Mouse (Mus musculus): ENCODE results near the gene Rin2. TPM values are rescaled to one million over a fixed set of nuclear protein-coding genes. Genes with fewer than 3 reads are reported as not detected.

The Rin2 gene
- polyA plus RNA-seq, 1 experiment from 2014 or later: 9.9 TPM

- H3K4me1 ChIP-seq (replicated peaks; ENCODE audit: control insufficient read depth, insufficient read depth, low read length): peaks cover 11% of the 10 kb centered on the region
- no peak overlapping the region for H3K4me3 ChIP-seq (replicated peaks; ENCODE audit: low read length)
- no peak for ATAC-seq
- H3K9ac ChIP-seq (replicated peaks; ENCODE audit: low read depth, low read length): no peak overlapping the region
- no peak overlapping the region for H3K27ac ChIP-seq (ENCODE audit: low read length)
- H3K36me3 ChIP-seq (ENCODE audit: control insufficient read depth, insufficient read depth): no peaks in the 10 kb centered on the region
- H3K4me2 ChIP-seq (ENCODE audit: low read length): no peak overlapping the region
- H3K27me3 ChIP-seq (replicated peaks; ENCODE audit: control insufficient read depth, insufficient read depth, low read length): no peaks in the 10 kb centered on the region
- peaks cover 2% of the 10 kb centered on the region for H3K9me3 ChIP-seq (ENCODE audit: control insufficient read depth, low read length)
- WGBS: 88% methylated on average over 9 of the region's 9 CpGs
Measured at GRCm38 (mm10) chr2:145680762-145681161, 5.7 kb downstream of the Rin2 start.

GRCm38 (mm10) chr2:145681626-145682025 is 6.6 kb downstream of the Rin2 start:
- Histone ChIP-seq H3K4me2 (ENCODE audit: low read length) (no peak overlapping the region), H3K9ac (replicated peaks; ENCODE audit: low read depth, low read length) (no peak overlapping the region), H3K27me3 (replicated peaks; ENCODE audit: control insufficient read depth, insufficient read depth, low read length) (no peaks in the 10 kb centered on the region), H3K4me1 (replicated peaks; ENCODE audit: control insufficient read depth, insufficient read depth, low read length) (peaks cover 5% of the 10 kb centered on the region; the same call in 1 of the 2 replicates), H3K9me3 (ENCODE audit: control insufficient read depth, low read length) (peaks cover 2% of the 10 kb centered on the region), H3K27ac (ENCODE audit: low read length) (no peak overlapping the region), H3K4me3 (replicated peaks; ENCODE audit: low read length) (no peak overlapping the region), H3K36me3 (ENCODE audit: control insufficient read depth, insufficient read depth) (no peaks in the 10 kb centered on the region)
- WGBS: 83% methylated on average over 4 of the region's 4 CpGs
- ATAC-seq: no peak

GRCm38 (mm10) chr2:145682924-145683323 is 7.9 kb downstream of the Rin2 start:
- no peaks in the 10 kb centered on the region for H3K27me3 ChIP-seq (replicated peaks; ENCODE audit: control insufficient read depth, insufficient read depth, low read length)
- no peaks in the 10 kb centered on the region for H3K36me3 ChIP-seq (ENCODE audit: control insufficient read depth, insufficient read depth)
- H3K27ac ChIP-seq (ENCODE audit: low read length): no peak overlapping the region
- peaks cover 5% of the 10 kb centered on the region; the same call in 1 of the 2 replicates for H3K4me1 ChIP-seq (replicated peaks; ENCODE audit: control insufficient read depth, insufficient read depth, low read length)
- no peak overlapping the region for H3K4me2 ChIP-seq (ENCODE audit: low read length)
- H3K9ac ChIP-seq (replicated peaks; ENCODE audit: low read depth, low read length): no peak overlapping the region
- H3K9me3 ChIP-seq (ENCODE audit: control insufficient read depth, low read length): no peaks in the 10 kb centered on the region
- no peak overlapping the region for H3K4me3 ChIP-seq (replicated peaks; ENCODE audit: low read length)
- ATAC-seq: no peak
- 81% methylated on average over 3 of the region's 3 CpGs for WGBS

GRCm38 (mm10) chr2:145683536-145683935 is 8.5 kb downstream of the Rin2 start:
- WGBS: 66% methylated on average over 3 of the region's 3 CpGs
- Histone ChIP-seq H3K9ac (replicated peaks; ENCODE audit: low read depth, low read length) (no peak overlapping the region), H3K4me3 (replicated peaks; ENCODE audit: low read length) (no peak overlapping the region), H3K9me3 (ENCODE audit: control insufficient read depth, low read length) (no peaks in the 10 kb centered on the region), H3K36me3 (ENCODE audit: control insufficient read depth, insufficient read depth) (no peaks in the 10 kb centered on the region), H3K27ac (ENCODE audit: low read length) (no peak overlapping the region), H3K4me2 (ENCODE audit: low read length) (no peak overlapping the region), H3K4me1 (replicated peaks; ENCODE audit: control insufficient read depth, insufficient read depth, low read length) (peaks cover 5% of the 10 kb centered on the region; the same call in 1 of the 2 replicates), H3K27me3 (replicated peaks; ENCODE audit: control insufficient read depth, insufficient read depth, low read length) (no peaks in the 10 kb centered on the region)
- peak; percentile 31; the same call in 1 of the 2 replicates for ATAC-seq

GRCm38 (mm10) chr2:145684151-145684550 is 9.1 kb downstream of the Rin2 start:
- Histone ChIP-seq H3K36me3 (ENCODE audit: control insufficient read depth, insufficient read depth) (no peaks in the 10 kb centered on the region), H3K27ac (ENCODE audit: low read length) (no peak overlapping the region), H3K9ac (replicated peaks; ENCODE audit: low read depth, low read length) (no peak overlapping the region), H3K4me2 (ENCODE audit: low read length) (no peak overlapping the region), H3K4me1 (replicated peaks; ENCODE audit: control insufficient read depth, insufficient read depth, low read length) (peaks cover 5% of the 10 kb centered on the region; the same call in 1 of the 2 replicates), H3K4me3 (replicated peaks; ENCODE audit: low read length) (no peak overlapping the region), H3K27me3 (replicated peaks; ENCODE audit: control insufficient read depth, insufficient read depth, low read length) (no peaks in the 10 kb centered on the region), H3K9me3 (ENCODE audit: control insufficient read depth, low read length) (no peaks in the 10 kb centered on the region)
- WGBS: 89% methylated on average over 1 of the region's 1 CpGs
- ATAC-seq: no peak

GRCm38 (mm10) chr2:145684891-145685290 is 9.9 kb downstream of the Rin2 start:
- H3K27me3 ChIP-seq (replicated peaks; ENCODE audit: control insufficient read depth, insufficient read depth, low read length): no peaks in the 10 kb centered on the region
- no peak overlapping the region for H3K4me2 ChIP-seq (ENCODE audit: low read length)
- 90% methylated on average over 8 of the region's 8 CpGs for WGBS

GRCm38 (mm10) chr2:145686017-145686416 is 11.0 kb downstream of the Rin2 start:
- Histone ChIP-seq H3K36me3 (ENCODE audit: control insufficient read depth, insufficient read depth) (no peaks in the 10 kb centered on the region), H3K27me3 (replicated peaks; ENCODE audit: control insufficient read depth, insufficient read depth, low read length) (no peaks in the 10 kb centered on the region), H3K4me1 (replicated peaks; ENCODE audit: control insufficient read depth, insufficient read depth, low read length) (peaks cover 5% of the 10 kb centered on the region; the same call in 1 of the 2 replicates), H3K27ac (ENCODE audit: low read length) (no peak overlapping the region), H3K4me3 (replicated peaks; ENCODE audit: low read length) (no peak overlapping the region), H3K9me3 (ENCODE audit: control insufficient read depth, low read length) (no peaks in the 10 kb centered on the region), H3K4me2 (ENCODE audit: low read length) (no peak overlapping the region), H3K9ac (replicated peaks; ENCODE audit: low read depth, low read length) (no peak overlapping the region)
- WGBS: 86% methylated on average over 4 of the region's 4 CpGs
- no peak for ATAC-seq

More at GRCm38 (mm10) chr2:145684891-145685290, 9.9 kb downstream of the Rin2 start:
- H3K4me3 ChIP-seq (replicated peaks; ENCODE audit: low read length): no peak overlapping the region
- no peak overlapping the region for H3K9ac ChIP-seq (replicated peaks; ENCODE audit: low read depth, low read length)
- H3K9me3 ChIP-seq (ENCODE audit: control insufficient read depth, low read length): no peaks in the 10 kb centered on the region
- H3K36me3 ChIP-seq (ENCODE audit: control insufficient read depth, insufficient read depth): no peaks in the 10 kb centered on the region
- H3K27ac ChIP-seq (ENCODE audit: low read length): no peak overlapping the region
- H3K4me1 ChIP-seq (replicated peaks; ENCODE audit: control insufficient read depth, insufficient read depth, low read length): peaks cover 5% of the 10 kb centered on the region; the same call in 1 of the 2 replicates
- no peak for ATAC-seq

- H3K36me3 ChIP-seq (ENCODE audit: control insufficient read depth, insufficient read depth): no peaks in the 10 kb centered on the region
- H3K4me3 ChIP-seq (replicated peaks; ENCODE audit: low read length): no peak overlapping the region
- no peak overlapping the region for H3K27ac ChIP-seq (ENCODE audit: low read length)
- no peak overlapping the region for H3K4me2 ChIP-seq (ENCODE audit: low read length)
- H3K9ac ChIP-seq (replicated peaks; ENCODE audit: low read depth, low read length): no peak overlapping the region
- WGBS: 85% methylated on average over 10 of the region's 10 CpGs
- no peaks in the 10 kb centered on the region for H3K27me3 ChIP-seq (replicated peaks; ENCODE audit: control insufficient read depth, insufficient read depth, low read length)
- no peak for ATAC-seq
- no peaks in the 10 kb centered on the region for H3K4me1 ChIP-seq (replicated peaks; ENCODE audit: control insufficient read depth, insufficient read depth, low read length)
- H3K9me3 ChIP-seq (ENCODE audit: control insufficient read depth, low read length): no peaks in the 10 kb centered on the region
Measured at GRCm38 (mm10) chr2:145691367-145692009, 16.5 kb downstream of the Rin2 start.

GRCm38 (mm10) chr2:145697160-145697559 is 22.1 kb downstream of the Rin2 start:
- 0 out of 2 replicates have a peak, but pooled peaks cover 2% of the 10 kb centered on the region for H3K4me1 ChIP-seq (replicated peaks; ENCODE audit: control insufficient read depth, insufficient read depth, low read length)
- 89% methylated on average over 6 of the region's 6 CpGs for WGBS
- no peak overlapping the region for H3K9ac ChIP-seq (replicated peaks; ENCODE audit: low read depth, low read length)
- no peak overlapping the region for H3K27ac ChIP-seq (ENCODE audit: low read length)
- H3K27me3 ChIP-seq (replicated peaks; ENCODE audit: control insufficient read depth, insufficient read depth, low read length): no peaks in the 10 kb centered on the region
- no peaks in the 10 kb centered on the region for H3K9me3 ChIP-seq (ENCODE audit: control insufficient read depth, low read length)
- no peaks in the 10 kb centered on the region for H3K36me3 ChIP-seq (ENCODE audit: control insufficient read depth, insufficient read depth)
- no peak overlapping the region for H3K4me2 ChIP-seq (ENCODE audit: low read length)
- no peak for ATAC-seq
- no peak overlapping the region for H3K4me3 ChIP-seq (replicated peaks; ENCODE audit: low read length)

Data from forebrain, embryonic 16.5 days (tissue).